Mouse (Mus musculus): Measurements from ENCODE around the gene Slc25a33. TPM values are rescaled to one million over a fixed set of nuclear protein-coding genes. Genes with fewer than 3 reads are reported as not detected.
A peak's percentile ranks its signal among the peaks of the same experiment; 100 is the strongest.

The Slc25a33 gene
- polyA plus RNA-seq, 1 experiment: not detected

GRCm38 (mm10) chr4:149721163-149721562, 52.9 kb downstream of the Slc25a33 start:
- no peak for TF ChIP-seq CTCF (IDR thresholded peaks at IDR 0.05; ENCODE audit: insufficient read depth, low read depth, low read length)
- TF ChIP-seq POLR2A (IDR thresholded peaks at IDR 0.05; ENCODE audit: insufficient read depth, low read depth, low read length): no peak
- Histone ChIP-seq H3K4me1 (ENCODE audit: control insufficient read depth, insufficient read depth, low read length) (peaks cover 25% of the 10 kb centered on the region), H3K27ac (ENCODE audit: insufficient read depth, low read depth, low read length) (no peak overlapping the region), H3K4me3 (ENCODE audit: insufficient read depth, low read depth, low read length) (no peak overlapping the region)
- 86% methylated on average over 8 of the region's 8 CpGs for WGBS

GRCm38 (mm10) chr4:149719686-149720085, 54.4 kb downstream of the Slc25a33 start:
- Histone ChIP-seq H3K27ac (ENCODE audit: insufficient read depth, low read depth, low read length) (no peak overlapping the region), H3K4me1 (ENCODE audit: control insufficient read depth, insufficient read depth, low read length) (peaks cover 13% of the 10 kb centered on the region), H3K4me3 (ENCODE audit: insufficient read depth, low read depth, low read length) (no peak overlapping the region)
- 70% methylated on average over 6 of the region's 6 CpGs for WGBS
- TF ChIP-seq POLR2A (IDR thresholded peaks at IDR 0.05; ENCODE audit: insufficient read depth, low read depth, low read length) (no peak), CTCF (IDR thresholded peaks at IDR 0.05; ENCODE audit: insufficient read depth, low read depth, low read length) (no peak)

GRCm38 (mm10) chr4:149714542-149714941, 59.5 kb downstream of the Slc25a33 start:
- TF ChIP-seq POLR2A (IDR thresholded peaks at IDR 0.05; ENCODE audit: insufficient read depth, low read depth, low read length) (no peak), CTCF (IDR thresholded peaks at IDR 0.05; ENCODE audit: insufficient read depth, low read depth, low read length) (no peak)
- Histone ChIP-seq H3K4me3 (ENCODE audit: insufficient read depth, low read depth, low read length) (no peak overlapping the region), H3K27ac (ENCODE audit: insufficient read depth, low read depth, low read length) (no peak overlapping the region), H3K4me1 (ENCODE audit: control insufficient read depth, insufficient read depth, low read length) (no peaks in the 10 kb centered on the region)
- WGBS: 87% methylated on average over 3 of the region's 3 CpGs

GRCm38 (mm10) chr4:149711955-149712354, 62.1 kb downstream of the Slc25a33 start:
- Histone ChIP-seq H3K4me3 (ENCODE audit: insufficient read depth, low read depth, low read length) (no peak overlapping the region), H3K27ac (ENCODE audit: insufficient read depth, low read depth, low read length) (no peak overlapping the region), H3K4me1 (ENCODE audit: control insufficient read depth, insufficient read depth, low read length) (no peaks in the 10 kb centered on the region)
- TF ChIP-seq POLR2A (IDR thresholded peaks at IDR 0.05; ENCODE audit: insufficient read depth, low read depth, low read length) (no peak), CTCF (IDR thresholded peaks at IDR 0.05; ENCODE audit: insufficient read depth, low read depth, low read length) (peak; percentile 71)
- 32% methylated on average over 7 of the region's 7 CpGs for WGBS

GRCm38 (mm10) chr4:149711485-149711884, 62.6 kb downstream of the Slc25a33 start:
- no peak for TF ChIP-seq POLR2A (IDR thresholded peaks at IDR 0.05; ENCODE audit: insufficient read depth, low read depth, low read length)
- TF ChIP-seq CTCF (IDR thresholded peaks at IDR 0.05; ENCODE audit: insufficient read depth, low read depth, low read length): no peak
- no peak overlapping the region for H3K27ac ChIP-seq (ENCODE audit: insufficient read depth, low read depth, low read length)
- H3K4me3 ChIP-seq (ENCODE audit: insufficient read depth, low read depth, low read length): no peak overlapping the region
- H3K4me1 ChIP-seq (ENCODE audit: control insufficient read depth, insufficient read depth, low read length): no peaks in the 10 kb centered on the region
- whole genome bisulfite sequencing: 94% methylated on average over 5 of the region's 5 CpGs

GRCm38 (mm10) chr4:149710510-149710909, 63.6 kb downstream of the Slc25a33 start:
- TF ChIP-seq CTCF (IDR thresholded peaks at IDR 0.05; ENCODE audit: insufficient read depth, low read depth, low read length): no peak
- TF ChIP-seq POLR2A (IDR thresholded peaks at IDR 0.05; ENCODE audit: insufficient read depth, low read depth, low read length): no peak
- H3K27ac ChIP-seq (ENCODE audit: insufficient read depth, low read depth, low read length): no peak overlapping the region
- H3K4me1 ChIP-seq (ENCODE audit: control insufficient read depth, insufficient read depth, low read length): no peaks in the 10 kb centered on the region
- no peak overlapping the region for H3K4me3 ChIP-seq (ENCODE audit: insufficient read depth, low read depth, low read length)
- WGBS: 20% methylated on average over 5 of the region's 5 CpGs

- 93% methylated on average over 8 of the region's 8 CpGs for WGBS
- Histone ChIP-seq H3K4me1 (ENCODE audit: control insufficient read depth, insufficient read depth, low read length) (peaks cover 5% of the 10 kb centered on the region; the same call in 1 of the 2 replicates), H3K4me3 (ENCODE audit: insufficient read depth, low read depth, low read length) (no peak overlapping the region), H3K27ac (ENCODE audit: insufficient read depth, low read depth, low read length) (no peak overlapping the region)
- no peak for TF ChIP-seq CTCF (IDR thresholded peaks at IDR 0.05; ENCODE audit: insufficient read depth, low read depth, low read length)
- no peak for TF ChIP-seq POLR2A (IDR thresholded peaks at IDR 0.05; ENCODE audit: insufficient read depth, low read depth, low read length)
Observed at GRCm38 (mm10) chr4:149705941-149706340, 68.1 kb downstream of the Slc25a33 start.

- Histone ChIP-seq H3K4me3 (ENCODE audit: insufficient read depth, low read depth, low read length) (no peak overlapping the region), H3K4me1 (ENCODE audit: control insufficient read depth, insufficient read depth, low read length) (peaks cover 5% of the 10 kb centered on the region; the same call in 1 of the 2 replicates), H3K27ac (ENCODE audit: insufficient read depth, low read depth, low read length) (no peak overlapping the region)
- 84% methylated on average over 7 of the region's 7 CpGs for WGBS
- TF ChIP-seq CTCF (IDR thresholded peaks at IDR 0.05; ENCODE audit: insufficient read depth, low read depth, low read length) (no peak), POLR2A (IDR thresholded peaks at IDR 0.05; ENCODE audit: insufficient read depth, low read depth, low read length) (no peak)
Observed at GRCm38 (mm10) chr4:149705298-149705697, 68.8 kb downstream of the Slc25a33 start.

GRCm38 (mm10) chr4:149702210-149702979, 71.7 kb downstream of the Slc25a33 start, which contains the start of gene Pik3cd:
Gene Pik3cd, minus strand, starts transcription at chr4:149702571.
- TF ChIP-seq CTCF (IDR thresholded peaks at IDR 0.05; ENCODE audit: insufficient read depth, low read depth, low read length) (no peak), POLR2A (IDR thresholded peaks at IDR 0.05; ENCODE audit: insufficient read depth, low read depth, low read length) (no peak)
- Histone ChIP-seq H3K4me3 (ENCODE audit: insufficient read depth, low read depth, low read length) (no peak within 1 kb of the TSS), H3K4me1 (ENCODE audit: control insufficient read depth, insufficient read depth, low read length) (peaks cover 14% of the 10 kb centered on the region), H3K27ac (ENCODE audit: insufficient read depth, low read depth, low read length) (no peak within 1 kb of the TSS)
- 66% methylated on average over 19 of the region's 19 CpGs for WGBS
